Mouse (Mus musculus) MEL (cell line): ENCODE measurements around the gene 6030408B16Rik.

Source experiments
- BHLHE40 ChIP-seq: IDR thresholded peaks from 2 replicates; pipeline ENCODE4 v1.6.1; 2012; ENCODE audit warnings: low read depth, mild to moderate bottlenecking, inconsistent platforms, low read length, improper control_type of control experiment, borderline replicate concordance
- CHD2 ChIP-seq: IDR thresholded peaks from 2 replicates; pipeline ENCODE4 v1.6.1; 2011; ENCODE audit warnings: low read length, improper control_type of control experiment
- CTCF ChIP-seq, 3 experiments: IDR thresholded peaks in 2 of 3; conservative IDR thresholded peaks in 1 of 3; 2 replicates each; pipeline ENCODE4 v1.5.1; 2011 to 2012; ENCODE audit warnings: low read length in 3 of 3, low read depth in 2 of 3, mild to moderate bottlenecking in 2 of 3, improper control_type of control experiment in 1 of 3, inconsistent platforms in 1 of 3, mixed read lengths in 1 of 3, moderate library complexity in 1 of 3; ENCODE audit not compliant: control insufficient read depth in 1 of 3, insufficient read depth in 1 of 3, poor library complexity in 1 of 3, severe bottlenecking in 1 of 3
- E2F4 ChIP-seq: IDR thresholded peaks from 2 replicates; pipeline ENCODE4 v1.6.1; 2011; ENCODE audit warnings: low read depth, low read length, improper control_type of control experiment, borderline replicate concordance
- EP300 ChIP-seq, 2 experiments: IDR thresholded peaks; 2 replicates each; pipeline ENCODE4 v1.6.1; 2011; ENCODE audit warnings: improper control_type of control experiment in 2 of 2, low read length in 2 of 2, low read depth in 1 of 2, mild to moderate bottlenecking in 1 of 2
- GABPA ChIP-seq: IDR thresholded peaks from 2 replicates; pipeline ENCODE4 v1.6.1; 2012; ENCODE audit warnings: low read depth, mild to moderate bottlenecking, inconsistent platforms, low read length, improper control_type of control experiment, moderate library complexity
- GATA1 ChIP-seq: IDR thresholded peaks from 2 replicates; pipeline ENCODE4 v1.6.1; 2011; ENCODE audit warnings: low read depth, low read length, improper control_type of control experiment
- JUND ChIP-seq: IDR thresholded peaks from 2 replicates; pipeline ENCODE4 v1.6.1; 2011; ENCODE audit warnings: low read depth, mild to moderate bottlenecking, improper control_type of control experiment, low read length
- MYB ChIP-seq: IDR thresholded peaks from 2 replicates; pipeline ENCODE4 v1.6.1; 2011; ENCODE audit warnings: mild to moderate bottlenecking, low read depth, low read length, improper control_type of control experiment
- NRF1 ChIP-seq: IDR thresholded peaks from 2 replicates; pipeline ENCODE4 v1.6.1; 2014; ENCODE audit warnings: low read depth, mild to moderate bottlenecking, inconsistent platforms, low read length, improper control_type of control experiment, moderate library complexity; ENCODE audit not compliant: poor library complexity, insufficient read depth, severe bottlenecking
- POLR2A ChIP-seq, 2 experiments: IDR thresholded peaks; 2 replicates each; pipeline ENCODE4 v1.6.1; 2011 to 2012; ENCODE audit warnings: low read length in 2 of 2, mild to moderate bottlenecking in 2 of 2, control low read depth in 1 of 2, improper control_type of control experiment in 1 of 2, low read depth in 1 of 2, moderate library complexity in 1 of 2; ENCODE audit not compliant: control insufficient read depth in 1 of 2, insufficient read depth in 1 of 2, poor library complexity in 1 of 2
- RAD21 ChIP-seq: IDR thresholded peaks from 2 replicates; pipeline ENCODE4 v1.6.1; 2011; ENCODE audit warnings: mild to moderate bottlenecking, low read depth, low read length, improper control_type of control experiment
- TBP ChIP-seq: IDR thresholded peaks from 2 replicates; pipeline ENCODE4 v1.8.0; 2011; ENCODE audit warnings: low read depth, low read length, improper control_type of control experiment
- TCF12 ChIP-seq: IDR thresholded peaks from 2 replicates; pipeline ENCODE4 v1.6.1; 2014; ENCODE audit warnings: low read depth, mild to moderate bottlenecking, inconsistent platforms, low read length, improper control_type of control experiment, moderate library complexity

DNA sequence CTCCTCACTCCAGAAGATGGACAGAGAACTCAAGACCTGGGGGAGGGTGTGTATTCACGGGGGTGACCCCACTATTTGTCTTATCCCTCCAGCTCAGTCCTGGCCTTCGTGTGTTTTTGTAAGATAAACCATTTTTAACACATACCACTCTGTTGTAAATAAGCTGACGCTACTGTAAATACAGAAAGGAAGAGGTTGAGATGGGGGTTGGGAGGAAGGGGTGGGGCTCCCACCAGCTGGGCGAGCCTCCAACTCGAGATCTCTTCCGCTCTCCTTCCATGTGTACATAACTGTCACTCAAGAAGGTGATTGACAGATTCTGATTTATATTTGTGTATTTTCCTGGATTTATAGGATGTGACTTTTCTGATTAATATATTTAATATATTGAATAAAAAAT lies 18.6 kb upstream of the 6030408B16Rik start:
- TF ChIP-seq E2F4 (no peak), NRF1 (no peak), GABPA (no peak), JUND (no peak), MYB (no peak), CTCF (IDR thresholded peaks at IDR 0.05 in 2 of 3, conservative IDR thresholded peaks at IDR 0.05 in 1 of 3; ENCODE audit: control insufficient read depth in 1 of 3, insufficient read depth in 1 of 3, low read depth in 2 of 3, low read length in 3 of 3, poor library complexity in 1 of 3, severe bottlenecking in 1 of 3) (no peak), EP300 (IDR thresholded peaks at IDR 0.05; ENCODE audit: low read depth in 1 of 2, low read length in 2 of 2) (no peak), RAD21 (no peak), POLR2A (IDR thresholded peaks at IDR 0.05; ENCODE audit: control insufficient read depth in 1 of 2, insufficient read depth in 1 of 2, low read depth in 1 of 2, low read length in 2 of 2, poor library complexity in 1 of 2) (no peak), BHLHE40 (no peak), GATA1 (no peak), TBP (no peak), TCF12 (no peak), CHD2 (no peak)
